In genomic region chr9:59997725-59998124, GRCm38 (mm10) we compare ENCODE assay signal across 37 mouse cellular contexts. TPM values are rescaled to one million over a fixed set of nuclear protein-coding genes. Genes with fewer than 3 reads are reported as not detected.
"Had no signal": no experiment of that assay in that cellular context is flagged by ENCODE, and none has a peak within 500 bp of the region (broad histone marks: within the 10 kb centered on the region; RNA-seq: fewer than 3 reads in every experiment).

No protein-coding gene starts in this region.

- H3K4me2 ChIP-seq: heart, embryonic 12.5 days; hindbrain, embryonic 12.5 days; hindbrain, embryonic 14.5 days; kidney, embryonic 15.5 days; limb, embryonic 12.5 days; liver, embryonic 11.5 days; liver, embryonic 13.5 days; liver, embryonic 15.5 days had no signal

- H3K36me3 ChIP-seq: hindbrain, embryonic 10.5 days; hindbrain, embryonic 12.5 days; limb, embryonic 10.5 days; liver, embryonic 13.5 days; liver, embryonic 15.5 days had no signal

- H3K4me3 ChIP-seq: gastrocnemius, adult 2 months; heart, embryonic 10.5 days; heart, embryonic 12.5 days; hindbrain, embryonic 10.5 days; hindbrain, embryonic 12.5 days; kidney, embryonic 15.5 days; layer of hippocampus, adult 2 months; limb, embryonic 10.5 days; limb, embryonic 12.5 days; liver, embryonic 13.5 days; liver, embryonic 15.5 days had no signal

- H3K9me3 ChIP-seq: heart, embryonic 10.5 days; heart, embryonic 12.5 days; hindbrain, embryonic 10.5 days; hindbrain, embryonic 12.5 days; kidney, embryonic 15.5 days; limb, embryonic 10.5 days; limb, embryonic 12.5 days; liver, embryonic 13.5 days; liver, embryonic 15.5 days had no signal

- H3K27me3 ChIP-seq: heart, embryonic 12.5 days; hindbrain, embryonic 12.5 days; kidney, embryonic 15.5 days; limb, embryonic 12.5 days; liver, embryonic 13.5 days; liver, embryonic 15.5 days had no signal

- H3K27ac ChIP-seq: gastrocnemius, adult 2 months; heart, embryonic 10.5 days; hindbrain, embryonic 10.5 days; hindbrain, embryonic 12.5 days; hindbrain, embryonic 14.5 days; kidney, embryonic 15.5 days; kidney, postnatal 0 days; layer of hippocampus, adult 2 months; limb, embryonic 12.5 days; liver, embryonic 13.5 days; liver, embryonic 15.5 days had no signal

- H3K4me1 ChIP-seq: heart, embryonic 10.5 days; heart, embryonic 12.5 days; hindbrain, embryonic 10.5 days; hindbrain, embryonic 12.5 days; liver, embryonic 13.5 days; liver, embryonic 15.5 days had no signal

- H3K9ac ChIP-seq: heart, embryonic 12.5 days; hindbrain, embryonic 12.5 days; hindbrain, embryonic 14.5 days; kidney, embryonic 15.5 days; limb, embryonic 12.5 days; liver, embryonic 13.5 days; liver, embryonic 15.5 days had no signal

- DNase-seq: gastrocnemius, adult 2 months; gastrocnemius, postnatal 10 days; gastrocnemius, postnatal 25 days; heart, adult 18-20 months; heart, postnatal 10 days; heart, postnatal 4 days; kidney, adult 11 months; kidney, adult 2 months; kidney, adult 9 months; kidney, postnatal 14 days; kidney, postnatal 4 days; liver; liver, embryonic 13.5 days had no signal

- ATAC-seq: hindbrain, embryonic 16.5 days; intestine, embryonic 16.5 days had no signal

RNA-seq across cellular contexts. Expression of gene Nr2e3, which starts 37.3 kb away (rescaled TPM):
- total RNA-seq: gastrocnemius, adult 2 months; gastrocnemius, postnatal 10 days; gastrocnemius, postnatal 25 days; gastrocnemius, postnatal 4 days; granulocyte monocyte progenitor cell, adult 5-6 weeks; heart, adult 18-20 months; heart, adult 8-10 months; heart, postnatal 10 days; heart, postnatal 25 days; heart, postnatal 4 days; layer of hippocampus, adult 2 months; layer of hippocampus, postnatal 10 days; layer of hippocampus, postnatal 25 days; left cerebral cortex, postnatal 10 days; left cerebral cortex, postnatal 25 days had no signal
- polyA plus RNA-seq: heart, embryonic 14.5 days; heart, embryonic 16.5 days; hindbrain, embryonic 10.5 days; hindbrain, embryonic 14.5 days; hindbrain, embryonic 16.5 days; kidney, embryonic 15.5 days; kidney, postnatal 0 days; liver, embryonic 13.5 days; liver, embryonic 15.5 days had no signal
